Mouse (Mus musculus): ENCODE measurements around the gene Lrit3. TPM values are rescaled to one million over a fixed set of nuclear protein-coding genes. Genes with fewer than 3 reads are reported as not detected.

Gene Lrit3
- polyA plus RNA-seq (2012; ENCODE audit: low replicate concordance) = not detected in 2 replicates

GRCm38 (mm10) chr3:129803765-129804164 is at the start of gene Lrit3:
TSS of gene Lrit3 (minus strand) at chr3:129804030.

GRCm38 (mm10) chr3:129835388-129835934 is 31.6 kb upstream of the Lrit3 start, which contains the start of gene Cfi:
TSS of gene Cfi (plus strand) at chr3:129835884.

GRCm38 (mm10) chr3:129831035-129831568 is 27.3 kb upstream of the Lrit3 start, which contains the start of gene Gar1:
TSS of gene Gar1 (minus strand) at chr3:129831396.

GRCm38 (mm10) chr3:129822206-129822775 is 18.5 kb upstream of the Lrit3 start, which contains the start of gene Rrh:
TSS of gene Rrh (minus strand) at chr3:129822587.

GRCm38 (mm10) chr3:129754650-129755604 is 48.9 kb downstream of the Lrit3 start, which contains the start of gene Egf:
TSS of gene Egf (minus strand) at chr3:129755316.

Other genes starting within 250 kb of the Lrit3 start
- gene Egf, start 48.7 kb downstream of the Lrit3 start, polyA plus RNA-seq (2012; ENCODE audit: low replicate concordance) = 1.1 TPM in 2 replicates
- gene Rrh, start 18.6 kb upstream of the Lrit3 start, polyA plus RNA-seq (2012; ENCODE audit: low replicate concordance) = not detected in 2 replicates
- gene Gar1, start 27.4 kb upstream of the Lrit3 start, polyA plus RNA-seq (2012; ENCODE audit: low replicate concordance) = 30.4 and 47.2 TPM in 2 replicates
- not detected in 2 replicates for gene Cfi, start 31.9 kb upstream of the Lrit3 start, polyA plus RNA-seq (2012; ENCODE audit: low replicate concordance)
- 27.4 and 31.3 TPM in 2 replicates for gene Pla2g12a, start 74.6 kb upstream of the Lrit3 start, polyA plus RNA-seq (2012; ENCODE audit: low replicate concordance)
- 13.0 and 15.3 TPM in 2 replicates for gene Casp6, start 97.4 kb upstream of the Lrit3 start, polyA plus RNA-seq (2012; ENCODE audit: low replicate concordance)
- 17.2 and 33.5 TPM in 2 replicates for gene Mcub, start 166.2 kb upstream of the Lrit3 start, polyA plus RNA-seq (2012; ENCODE audit: low replicate concordance)

Data from hematopoietic multipotent progenitor cell, adult 10-12 weeks (in vitro differentiated cells).